Mouse (Mus musculus) heart, postnatal 14 days (tissue): ENCODE measurements around the gene Shbg. TPM values are rescaled to one million over a fixed set of nuclear protein-coding genes. Genes with fewer than 3 reads are reported as not detected.

Experiments
- DNase-seq, 2 experiments: peaks; one replicate each; pipeline ENCODE4 v3.0.0; 2021 to 2022
- intact Hi-C: fragments of 180-260 bp; cut with DNase I; formaldehyde crosslinking; loops from one replicate; pipeline ENCODE4 v1.15.1; 2025
- total RNA-seq, 2 experiments: library from RNA; stranded (reverse); gene quantifications; 2 replicates each; pipeline ENCODE4 v1.2.3; 2021

Shbg gene
- total RNA-seq, 2 experiments from 2014 or later: not detected

- peak; percentile 34 to 39 for DNase-seq
- intact Hi-C loops: loop anchor here (2.0 kb wide), 1 partner anchor 24 kb away; the partner anchor contains the start of genes Trp53 and Wrap53
These were observed 12.7 kb downstream of the Shbg start for GRCm38 (mm10) chr11:69604795-69605664.

DNA sequence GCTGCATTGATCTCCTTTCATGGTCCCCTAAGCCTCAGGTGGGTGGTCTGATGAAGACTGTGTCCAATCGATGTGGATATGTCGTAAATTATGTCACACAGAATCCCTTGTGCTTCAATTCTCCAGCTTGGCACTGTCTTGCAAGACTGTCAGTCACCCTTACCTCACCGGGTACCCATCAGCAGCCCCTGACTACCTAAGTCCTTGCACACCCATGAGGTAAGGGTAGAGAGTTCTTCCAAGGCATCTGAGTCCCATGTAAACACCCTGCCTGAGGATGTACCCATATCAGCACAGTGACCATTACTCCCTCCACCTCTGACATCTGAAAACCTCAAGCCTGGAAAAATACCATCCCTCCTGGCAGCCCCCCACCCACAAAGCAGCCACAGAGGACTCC, 13.4 kb downstream of the Shbg start:
- no peak for DNase-seq
- intact Hi-C loops: loop anchor here (2.0 kb wide), 1 partner anchor 24 kb away; the partner anchor contains the start of genes Trp53 and Wrap53

GRCm38 (mm10) chr11:69603516-69603915, 14.2 kb downstream of the Shbg start:
- peak in 1 of 2 experiments; percentile 42 for DNase-seq
- intact Hi-C loops: no loop called here

GRCm38 (mm10) chr11:69601768-69602167, 15.9 kb downstream of the Shbg start:
- no peak for DNase-seq
- intact Hi-C loops: loop anchor here (2.0 kb wide), 1 partner anchor 15 kb away; no protein-coding TSS in a partner anchor

GRCm38 (mm10) chr11:69600098-69600497, 17.6 kb downstream of the Shbg start:
- intact Hi-C loops: loop anchor here (2.0 kb wide), 1 partner anchor 13 kb away; no protein-coding TSS in a partner anchor
- peak; percentile 62 to 80 for DNase-seq

DNA sequence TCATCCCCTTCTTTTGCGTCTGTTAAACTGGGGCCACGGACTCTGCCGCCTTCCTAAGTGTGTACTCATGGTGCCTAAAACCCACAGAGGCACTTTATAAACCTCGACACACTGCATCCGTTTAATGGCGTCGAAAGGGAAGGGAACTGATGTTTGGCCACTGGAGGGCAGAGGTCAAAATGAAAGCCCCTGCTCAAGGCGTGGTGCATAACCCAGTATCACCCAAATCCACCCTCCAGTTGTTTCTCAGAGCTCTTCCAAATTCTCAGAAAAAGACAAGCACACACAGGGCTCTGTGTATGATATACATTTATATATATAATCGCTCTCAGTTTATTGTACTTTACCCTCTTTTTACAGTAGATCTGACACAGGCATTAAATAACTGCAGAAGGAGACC, 18.3 kb downstream of the Shbg start:
- intact Hi-C loops: no loop called here
- DNase-seq: no peak

DNA sequence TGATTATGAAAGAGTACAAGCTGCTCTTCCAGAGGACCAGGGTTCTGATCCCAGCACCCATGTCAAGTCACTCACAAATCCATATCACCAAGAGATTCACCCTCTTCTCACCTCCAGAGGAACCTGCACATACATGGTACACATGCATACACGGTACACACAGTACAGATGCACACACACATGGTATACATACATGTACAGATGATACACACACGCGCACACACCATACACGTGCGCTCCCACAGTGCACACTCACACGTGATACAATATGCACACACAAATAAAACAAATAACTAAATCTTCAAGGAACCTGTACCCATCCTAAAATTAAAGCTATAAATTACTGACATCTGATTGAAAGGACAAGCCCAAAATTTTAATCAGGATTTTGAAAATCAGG, 22.9 kb downstream of the Shbg start:
- intact Hi-C loops: no loop called here
- no peak for DNase-seq

DNA sequence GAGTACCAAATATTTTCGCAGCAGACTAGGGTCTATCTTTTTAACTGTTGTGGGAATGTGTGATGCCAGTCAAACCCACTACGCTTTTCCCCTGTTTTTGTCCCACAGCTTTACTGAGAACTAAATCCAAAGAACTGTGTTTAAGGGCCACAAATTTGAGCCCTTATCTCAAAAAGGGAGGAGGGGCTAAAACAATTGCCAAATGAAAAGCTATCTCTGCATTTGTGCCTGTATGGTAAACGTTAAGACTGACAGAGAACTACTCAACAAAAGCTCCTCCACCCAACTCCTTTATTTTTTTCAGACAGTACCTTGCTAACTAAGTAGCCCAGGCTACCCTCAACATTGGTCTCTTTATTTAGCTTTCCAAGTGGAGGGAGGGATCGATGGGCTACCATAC, 24.9 kb downstream of the Shbg start:
- DNase-seq: no peak
- intact Hi-C loops: no loop called here

DNA sequence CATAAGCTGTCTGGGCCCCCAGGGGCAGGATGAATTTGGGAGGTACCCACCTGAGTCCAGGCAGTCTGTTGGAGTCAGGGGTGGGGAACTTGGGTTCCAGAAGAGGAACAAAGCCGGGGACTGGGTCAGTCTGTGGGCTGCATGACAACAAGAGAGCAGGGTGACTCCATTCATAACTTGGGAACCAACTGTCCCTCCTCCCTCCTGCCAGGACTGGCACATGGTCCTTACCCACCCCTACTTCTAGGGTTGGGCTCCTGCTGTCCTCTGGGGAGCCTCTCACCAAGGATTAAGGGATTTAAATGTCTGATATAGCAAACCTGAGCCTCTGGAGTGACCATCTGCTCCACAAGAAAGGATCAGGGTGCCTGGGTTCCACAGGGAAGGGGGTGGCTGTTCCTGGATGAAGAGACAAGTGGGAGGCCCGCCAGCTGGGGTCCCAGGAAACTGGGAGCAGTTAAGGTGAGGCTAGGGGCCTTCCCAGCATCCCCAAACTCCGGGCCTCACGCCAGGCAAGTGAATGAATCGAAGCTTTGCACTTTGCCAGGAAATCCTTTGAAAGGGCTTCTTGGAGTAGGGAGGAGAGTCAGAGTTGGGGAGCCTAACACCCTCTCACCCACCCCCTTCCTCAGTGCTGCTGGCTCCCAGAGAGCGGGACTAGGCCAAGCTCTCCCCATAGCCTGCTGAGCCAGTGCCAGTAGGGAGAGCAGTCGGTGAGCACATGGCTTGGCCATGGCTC, 25.6 kb downstream of the Shbg start:
- peak in 1 of 2 experiments; percentile 8 for DNase-seq
- intact Hi-C loops: no loop called here

- DNase-seq: no peak
- intact Hi-C loops: no loop called here
These were observed 26.3 kb downstream of the Shbg start for GRCm38 (mm10) chr11:69591424-69591823.

GRCm38 (mm10) chr11:69590622-69591021, 27.1 kb downstream of the Shbg start:
- intact Hi-C loops: no loop called here
- DNase-seq: no peak

DNA sequence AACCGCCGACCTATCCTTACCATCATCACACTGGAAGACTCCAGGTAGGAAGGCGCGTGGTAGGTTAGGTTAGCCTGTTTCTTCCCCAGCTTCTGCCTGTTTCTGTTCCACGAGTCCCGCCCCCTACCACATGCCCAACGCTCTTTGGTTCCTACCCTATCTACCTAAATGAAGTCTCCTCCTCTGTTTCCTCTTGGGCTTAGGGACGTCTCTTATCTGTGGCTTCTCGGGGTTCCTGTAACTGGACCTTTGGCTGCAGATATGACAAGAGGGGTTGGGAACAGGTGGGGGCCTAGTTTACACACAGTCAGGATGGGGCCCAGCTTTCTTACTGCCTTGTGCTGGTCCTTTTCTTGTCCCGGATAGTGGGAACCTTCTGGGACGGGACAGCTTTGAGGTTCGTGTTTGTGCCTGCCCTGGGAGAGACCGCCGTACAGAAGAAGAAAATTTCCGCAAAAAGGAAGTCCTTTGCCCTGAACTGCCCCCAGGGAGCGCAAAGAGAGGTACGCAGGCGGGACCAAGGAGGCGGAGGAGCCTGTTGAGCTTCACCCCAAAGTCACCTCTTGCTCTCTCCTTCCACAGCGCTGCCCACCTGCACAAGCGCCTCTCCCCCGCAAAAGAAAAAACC, 28.4 kb downstream of the Shbg start:
- intact Hi-C loops: no loop called here
- no peak for DNase-seq

DNA sequence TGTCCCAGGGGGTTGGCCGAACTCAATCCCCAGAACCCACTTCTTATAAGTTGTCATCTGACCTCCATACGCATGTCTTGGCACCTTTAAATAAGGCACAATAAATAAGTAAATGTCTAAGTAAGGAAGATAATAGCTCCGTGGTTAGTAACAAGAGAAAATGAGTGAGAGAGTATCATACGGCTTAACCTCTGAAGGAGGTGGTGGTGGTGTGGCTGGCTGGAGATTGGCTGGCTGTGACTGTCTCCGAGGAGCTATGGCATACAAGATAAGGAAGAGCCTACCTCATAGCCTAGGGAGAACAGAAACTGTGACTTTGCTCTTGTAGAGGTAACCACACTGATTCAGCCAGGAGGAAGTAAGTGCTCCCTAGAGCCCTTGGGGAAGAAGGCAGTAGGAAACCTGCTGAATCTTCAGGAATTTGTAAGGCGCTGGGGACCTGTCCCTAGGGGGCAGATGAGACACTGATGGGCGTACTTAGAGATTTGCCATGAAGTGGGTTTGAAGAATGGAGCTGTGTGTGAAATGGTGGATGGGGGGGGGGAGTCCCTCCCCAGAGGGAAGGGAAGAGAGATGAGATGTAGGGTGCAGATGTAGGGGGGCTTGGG, 31.9 kb downstream of the Shbg start:
- intact Hi-C loops: loop anchor here (2.0 kb wide), 1 partner anchor 15 kb away; no protein-coding TSS in a partner anchor
- DNase-seq: no peak

DNA sequence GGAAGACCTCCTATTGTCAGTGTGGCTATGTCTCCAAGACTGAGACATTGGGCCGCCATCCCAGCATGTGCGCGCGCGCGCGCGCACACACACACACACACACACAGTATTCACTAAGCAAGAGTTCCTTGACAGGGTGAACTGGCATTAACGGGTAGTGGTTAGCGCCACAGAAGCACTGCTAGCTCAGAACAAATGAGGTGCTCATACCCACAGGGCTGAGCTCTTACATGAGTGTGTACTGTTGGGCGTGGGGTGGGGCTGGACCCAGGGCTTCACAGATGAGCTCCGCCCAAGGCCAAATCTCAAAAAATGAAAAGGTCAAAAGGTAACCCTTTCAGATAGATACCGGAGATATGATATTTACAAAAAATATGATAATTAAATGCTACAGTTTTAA, 32.8 kb downstream of the Shbg start:
- no peak for DNase-seq
- intact Hi-C loops: no loop called here

- intact Hi-C loops: no loop called here
- no peak for DNase-seq
These were observed 33.7 kb downstream of the Shbg start for GRCm38 (mm10) chr11:69584008-69584407.

DNA sequence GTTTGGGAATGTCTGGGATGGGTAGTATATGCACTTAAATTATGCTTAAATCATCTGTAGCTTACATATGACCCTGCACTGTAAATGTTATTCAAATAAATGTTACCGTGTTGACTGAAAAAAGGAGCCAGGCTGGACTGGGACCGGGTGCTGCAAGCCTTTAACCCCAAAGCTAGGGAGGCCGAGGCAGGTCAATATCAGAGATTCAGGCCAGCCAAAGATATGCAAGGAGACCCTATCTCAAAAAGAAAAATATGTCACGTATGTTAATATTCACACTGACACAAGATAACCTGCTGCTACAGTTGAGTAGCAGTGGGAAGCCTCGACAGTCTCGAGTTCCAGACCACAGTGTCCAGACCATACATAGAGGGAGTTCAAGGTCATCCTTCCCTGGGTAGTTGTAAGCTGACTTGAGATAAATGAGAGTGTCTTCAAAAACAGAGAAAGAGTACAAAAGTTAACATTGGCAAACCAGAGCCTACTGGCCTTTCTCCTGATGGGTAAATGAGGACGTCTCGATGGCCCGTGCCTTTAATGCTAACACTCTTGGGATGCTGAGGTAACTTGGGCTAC, 35.4 kb downstream of the Shbg start:
- intact Hi-C loops: no loop called here
- DNase-seq: no peak

- DNase-seq: no peak
- intact Hi-C loops: loop anchor here (2.0 kb wide), 1 partner anchor 23 kb away; the partner anchor contains the start of gene Atp1b2
These were observed 35.9 kb downstream of the Shbg start for GRCm38 (mm10) chr11:69581814-69582213.

GRCm38 (mm10) chr11:69581147-69581688, 36.5 kb downstream of the Shbg start:
- intact Hi-C loops: loop anchor here (2.0 kb wide), 1 partner anchor 24 kb away; the partner anchor contains the start of gene Atp1b2
- DNase-seq: peak; percentile 91

GRCm38 (mm10) chr11:69580572-69581146, 37.0 kb downstream of the Shbg start:
- DNase-seq: no peak
- intact Hi-C loops: loop anchor here (2.0 kb wide), 1 partner anchor 24 kb away; the partner anchor contains the start of gene Atp1b2
